Mouse (Mus musculus) large intestine, adult 2 months (tissue): Measurements from ENCODE around the gene Tifab. TPM values are rescaled to one million over a fixed set of nuclear protein-coding genes. Genes with fewer than 3 reads are reported as not detected.
A peak's percentile ranks its signal among the peaks of the same experiment; 100 is the strongest.

Experiments
- DNase-seq: peaks from one replicate; pipeline ENCODE4 v3.0.0-alpha.2; 2012; ENCODE audit warnings: low read depth, low spot score
- WGBS: fragments of 180-500 bp; shearing (Covaris S2); methylation state at CpG from one replicate; pipeline ENCODE4 v1.1.7; 2018; 5-methylcytosine and 5-hydroxymethylcytosine counted together
- polyA plus RNA-seq: library from polyadenylated mRNA; depleted of rRNA; stranded (reverse); fragments of >200 nt; gene quantifications from 2 replicates; pipeline ENCODE4 v1.2.3, GENCODE M21; 2012; rRNA removed

The Tifab gene
- polyA plus RNA-seq, 1 experiment, result 7.0 TPM

GRCm38 (mm10) chr13:56145523-56145922 lies 33.2 kb downstream of the Tifab start:
- 46% methylated on average over 3 of the region's 3 CpGs for WGBS
- DNase-seq, result no peak

- no peak for DNase-seq
- WGBS, result 80% methylated on average over 2 of the region's 2 CpGs
Measured at GRCm38 (mm10) chr13:56144021-56144420, 34.7 kb downstream of the Tifab start.

GRCm38 (mm10) chr13:56143151-56143513 lies 35.6 kb downstream of the Tifab start:
- 52% methylated on average over 7 of the region's 7 CpGs for WGBS
- no peak for DNase-seq

GRCm38 (mm10) chr13:56142382-56143150 lies 36.1 kb downstream of the Tifab start:
- no peak for DNase-seq
- WGBS, result 46% methylated on average over 10 of the region's 11 CpGs

- 62% methylated on average over 6 of the region's 6 CpGs for WGBS
- no peak for DNase-seq
Measured at GRCm38 (mm10) chr13:56139167-56139751, 39.4 kb downstream of the Tifab start.

GRCm38 (mm10) chr13:56136200-56136599 lies 42.5 kb downstream of the Tifab start, which contains the start of gene H2afy:
Gene H2afy (minus strand): TSS chr13:56136361.
- WGBS, result 88% methylated on average over 2 of the region's 2 CpGs
- no peak for DNase-seq

GRCm38 (mm10) chr13:56135231-56136052 lies 43.2 kb downstream of the Tifab start:
- WGBS, result 1% methylated on average over 86 of the region's 89 CpGs

GRCm38 (mm10) chr13:56134631-56135181 lies 44.0 kb downstream of the Tifab start:
- under 1% methylated on average over 50 of the region's 50 CpGs for WGBS
- DNase-seq, result no peak

More at GRCm38 (mm10) chr13:56135231-56136052, 43.2 kb downstream of the Tifab start:
- DNase-seq, result no peak

GRCm38 (mm10) chr13:56134031-56134430 lies 44.7 kb downstream of the Tifab start:
- DNase-seq, result no peak
- 25% methylated on average over 5 of the region's 5 CpGs for WGBS

GRCm38 (mm10) chr13:56132941-56133340 lies 45.7 kb downstream of the Tifab start:
- WGBS, result 81% methylated on average over 7 of the region's 7 CpGs
- no peak for DNase-seq

GRCm38 (mm10) chr13:56132326-56132936 lies 46.3 kb downstream of the Tifab start:
- WGBS, result 64% methylated on average over 11 of the region's 11 CpGs
- no peak for DNase-seq

- no peak for DNase-seq
- 61% methylated on average over 8 of the region's 8 CpGs for WGBS
Measured at GRCm38 (mm10) chr13:56130544-56130943, 48.1 kb downstream of the Tifab start.

GRCm38 (mm10) chr13:56129578-56129977 lies 49.1 kb downstream of the Tifab start:
- WGBS, result 94% methylated on average over 3 of the region's 3 CpGs
- DNase-seq, result no peak

GRCm38 (mm10) chr13:56129014-56129413 lies 49.7 kb downstream of the Tifab start:
- 80% methylated on average over 4 of the region's 4 CpGs for WGBS
- DNase-seq, result no peak

- DNase-seq, result peak; percentile 73
- 52% methylated on average over 10 of the region's 10 CpGs for WGBS
Measured at GRCm38 (mm10) chr13:56125632-56126031, 53.1 kb downstream of the Tifab start.

Other genes with a start within 250 kb of the Tifab start
- 94.0 and 112 TPM in 2 replicates for gene H2afy, start 42.5 kb downstream of the Tifab start, polyA plus RNA-seq
- gene Neurog1, start 73.3 kb upstream of the Tifab start, polyA plus RNA-seq, result not detected in 2 replicates
- 29.8 and 35.6 TPM in 2 replicates for gene Cxcl14, start 117.7 kb upstream of the Tifab start, polyA plus RNA-seq
- not detected in 2 replicates for gene Gm3045, start 247.7 kb upstream of the Tifab start, polyA plus RNA-seq